Mouse (Mus musculus) mouse trophoblast stem cell (cell line): ENCODE results near the gene Akap6.

Experiments used
- in situ Hi-C, 2 experiments: fragments of 300-500 bp; cut with MseI, MboI; formaldehyde crosslinking; loops; 2 replicates in 1 of 2; 3 replicates in 1 of 2; pipeline ENCODE4 v1.15.1; 2025

The Akap6 gene

GRCm38 (mm10) chr12:52781066-52781465, 81.9 kb downstream of the Akap6 start:
- in situ Hi-C loops = no loop called here

GRCm38 (mm10) chr12:52782902-52783441, 83.8 kb downstream of the Akap6 start:
- in situ Hi-C loops = no loop called here

- in situ Hi-C loops = no loop called here
These were observed 86.0 kb downstream of the Akap6 start for GRCm38 (mm10) chr12:52785217-52785616.

- in situ Hi-C loops = no loop called here
These were observed 91.2 kb downstream of the Akap6 start for GRCm38 (mm10) chr12:52790350-52790768.

GRCm38 (mm10) chr12:52794131-52794530, 94.9 kb downstream of the Akap6 start:
- in situ Hi-C loops = no loop called here

GRCm38 (mm10) chr12:52795551-52796470, 96.6 kb downstream of the Akap6 start:
- in situ Hi-C loops = no loop called here

GRCm38 (mm10) chr12:52796471-52796795, 97.2 kb downstream of the Akap6 start:
- in situ Hi-C loops = no loop called here

GRCm38 (mm10) chr12:52799717-52800116, 100.5 kb downstream of the Akap6 start:
- in situ Hi-C loops = no loop called here

- in situ Hi-C loops = no loop called here
These were observed 107.1 kb downstream of the Akap6 start for GRCm38 (mm10) chr12:52806273-52806672.

GRCm38 (mm10) chr12:52818588-52818987, 119.4 kb downstream of the Akap6 start:
- in situ Hi-C loops = no loop called here

- in situ Hi-C loops = loop anchor here in 1 of 2 experiments (25.0 kb wide), 1 partner anchor 787 kb away; the partner anchor contains the start of gene Gpr33
These were observed 125.6 kb downstream of the Akap6 start for GRCm38 (mm10) chr12:52824774-52825173.

- in situ Hi-C loops = loop anchor here in 1 of 2 experiments (25.0 kb wide), 1 partner anchor 792 kb away; the partner anchor contains the start of gene Gpr33
These were observed 130.0 kb downstream of the Akap6 start for GRCm38 (mm10) chr12:52828944-52829736.

GRCm38 (mm10) chr12:52831782-52832181, 132.6 kb downstream of the Akap6 start:
- in situ Hi-C loops = loop anchor here in 1 of 2 experiments (25.0 kb wide), 1 partner anchor 794 kb away; the partner anchor contains the start of gene Gpr33

- in situ Hi-C loops = loop anchor here in 1 of 2 experiments (25.0 kb wide), 1 partner anchor 795 kb away; the partner anchor contains the start of gene Gpr33
These were observed 133.0 kb downstream of the Akap6 start for GRCm38 (mm10) chr12:52832230-52832629.

GRCm38 (mm10) chr12:52833141-52833540, 134.0 kb downstream of the Akap6 start:
- in situ Hi-C loops = loop anchor here in 1 of 2 experiments (25.0 kb wide), 1 partner anchor 796 kb away; the partner anchor contains the start of gene Gpr33

GRCm38 (mm10) chr12:52834074-52834473, 134.9 kb downstream of the Akap6 start:
- in situ Hi-C loops = loop anchor here in 1 of 2 experiments (25.0 kb wide), 1 partner anchor 797 kb away; the partner anchor contains the start of gene Gpr33

- in situ Hi-C loops = loop anchor here in 1 of 2 experiments (25.0 kb wide), 1 partner anchor 798 kb away; the partner anchor contains the start of gene Gpr33
These were observed 135.6 kb downstream of the Akap6 start for GRCm38 (mm10) chr12:52834781-52835279.

- in situ Hi-C loops = loop anchor here in 1 of 2 experiments (25.0 kb wide), 1 partner anchor 798 kb away; the partner anchor contains the start of gene Gpr33
These were observed 136.1 kb downstream of the Akap6 start for GRCm38 (mm10) chr12:52835291-52835742.

- in situ Hi-C loops = loop anchor here in 1 of 2 experiments (25.0 kb wide), 1 partner anchor 799 kb away; the partner anchor contains the start of gene Gpr33
These were observed 136.8 kb downstream of the Akap6 start for GRCm38 (mm10) chr12:52835914-52836546.

GRCm38 (mm10) chr12:52845982-52846381, 146.8 kb downstream of the Akap6 start:
- in situ Hi-C loops = loop anchor here in 1 of 2 experiments (25.0 kb wide), 1 partner anchor 809 kb away; the partner anchor contains the start of gene Gpr33
